Mouse (Mus musculus) CD4-positive, CD25-positive, alpha-beta regulatory T cell, adult 4 months (primary cell): ENCODE data around the gene Pak3. TPM values are rescaled to one million over a fixed set of nuclear protein-coding genes. Genes with fewer than 3 reads are reported as not detected.
"Not testable (repeated sequence)": the region's sequence is repeated elsewhere in the genome, so short reads cannot be mapped to it uniquely, and the experiment has no call there.

ENCODE experiments used
- ATAC-seq: one replicate; pipeline ENCODE4 v1.8.0; 2017
- polyA plus RNA-seq, 2 experiments: library from polyadenylated mRNA; unstranded; fragments of 100-300 nt; shearing (Covaris generic); gene quantifications; one replicate each; pipeline ENCODE4 v1.2.1; 2017

Pak3 gene
- not detected for polyA plus RNA-seq

GRCm38 (mm10) chrX:143518168-143518901 is at the start of gene Pak3:
Gene Pak3, plus strand, starts transcription at chrX:143518591.
- ATAC-seq = no peak

- peak; percentile 100 for ATAC-seq
Measured at GRCm38 (mm10) chrX:143482866-143483265, 35.5 kb upstream of the Pak3 start.

GRCm38 (mm10) chrX:143501053-143501695 is 17.2 kb upstream of the Pak3 start:
- no peak for ATAC-seq

- ATAC-seq = no peak
Measured at GRCm38 (mm10) chrX:143501776-143502365, 16.5 kb upstream of the Pak3 start.

GRCm38 (mm10) chrX:143518917-143519316 is 526 bp downstream of the Pak3 start:
- no peak for ATAC-seq

- ATAC-seq = not testable (repeated sequence)
Measured at GRCm38 (mm10) chrX:143519454-143519853, 1.1 kb downstream of the Pak3 start.

- no peak for ATAC-seq
Measured at GRCm38 (mm10) chrX:143520195-143520594, 1.8 kb downstream of the Pak3 start.

- ATAC-seq = no peak
Measured at GRCm38 (mm10) chrX:143532331-143532730, 13.9 kb downstream of the Pak3 start.

GRCm38 (mm10) chrX:143533574-143533973 is 15.2 kb downstream of the Pak3 start:
- no peak for ATAC-seq

- no peak for ATAC-seq
Measured at GRCm38 (mm10) chrX:143542756-143543155, 24.4 kb downstream of the Pak3 start.

GRCm38 (mm10) chrX:143543186-143543793 is 24.9 kb downstream of the Pak3 start:
- no peak for ATAC-seq

- ATAC-seq = no peak
Measured at GRCm38 (mm10) chrX:143573691-143574090, 55.3 kb downstream of the Pak3 start.

GRCm38 (mm10) chrX:143579925-143580324 is 61.5 kb downstream of the Pak3 start:
- no peak for ATAC-seq

GRCm38 (mm10) chrX:143580458-143580959 is 62.1 kb downstream of the Pak3 start:
- ATAC-seq = no peak

- no peak for ATAC-seq
Measured at GRCm38 (mm10) chrX:143606877-143607449, 88.6 kb downstream of the Pak3 start.

GRCm38 (mm10) chrX:143618734-143619133 is 100.3 kb downstream of the Pak3 start:
- ATAC-seq = no peak

- ATAC-seq = no peak
Measured at GRCm38 (mm10) chrX:143627767-143628166, 109.4 kb downstream of the Pak3 start.

- no peak for ATAC-seq
Measured at GRCm38 (mm10) chrX:143643936-143644335, 125.5 kb downstream of the Pak3 start.

- no peak for ATAC-seq
Measured at GRCm38 (mm10) chrX:143644807-143645206, 126.4 kb downstream of the Pak3 start.

GRCm38 (mm10) chrX:143654308-143655176 is 136.2 kb downstream of the Pak3 start:
- ATAC-seq = no peak

GRCm38 (mm10) chrX:143655177-143655492 is 136.7 kb downstream of the Pak3 start:
- ATAC-seq = no peak
